Mouse (Mus musculus): ENCODE results near the gene Gm20388. TPM values are rescaled to one million over a fixed set of nuclear protein-coding genes. Genes with fewer than 3 reads are reported as not detected.
A peak's percentile ranks its signal among the peaks of the same experiment; 100 is the strongest.
"Not testable (repeated sequence)": the region's sequence is repeated elsewhere in the genome, so short reads cannot be mapped to it uniquely, and the experiment has no call there.

Gm20388 gene
- polyA plus RNA-seq, 1 experiment from 2014 or later: 5.5 TPM

- not testable (repeated sequence) for H3K9me3 ChIP-seq; H3K4me3 ChIP-seq; H3K27me3 ChIP-seq; H3K9ac ChIP-seq; ATAC-seq (ENCODE audit: borderline replicate concordance, extremely low read depth, low FRiP score, low TSS enrichment); H3K4me2 ChIP-seq; H3K36me3 ChIP-seq
- 70% methylated on average over 3 of the region's 3 CpGs for WGBS
- H3K27ac ChIP-seq: peak overlapping the region; percentile 66
- peaks cover 28% of the 10 kb centered on the region for H3K4me1 ChIP-seq
Observed at GRCm38 (mm10) chr8:120334261-120334660, 423.6 kb downstream of the Gm20388 start.

DNA sequence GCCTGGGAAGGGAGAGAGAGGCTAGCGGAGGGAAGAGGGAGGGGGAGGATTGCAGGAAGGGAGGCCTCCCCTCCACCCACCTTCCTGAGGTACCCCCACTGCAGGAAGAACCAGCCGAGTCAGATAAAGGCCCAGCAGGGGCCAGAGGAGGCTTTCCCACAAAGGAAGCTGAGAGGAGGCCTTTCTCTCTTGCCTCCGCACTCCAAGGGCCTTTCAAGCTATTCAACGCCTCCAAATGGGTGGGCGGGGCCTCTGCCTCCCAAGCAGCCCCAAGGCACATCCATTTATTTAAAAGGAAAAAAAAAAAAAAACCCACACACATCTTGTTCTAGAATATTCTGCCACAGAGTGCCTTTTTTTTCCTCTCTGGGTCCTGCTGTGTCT is 424.2 kb downstream of the Gm20388 start:
- Histone ChIP-seq H3K4me3 (no peak overlapping the region), H3K36me3 (no peaks in the 10 kb centered on the region), H3K27me3 (no peaks in the 10 kb centered on the region), H3K9me3 (no peaks in the 10 kb centered on the region), H3K4me2 (peak overlapping the region; percentile 37; the same call in 1 of the 2 replicates), H3K27ac (peak overlapping the region; percentile 66), H3K4me1 (peaks cover 33% of the 10 kb centered on the region), H3K9ac (no peak overlapping the region)
- ATAC-seq (ENCODE audit: borderline replicate concordance, extremely low read depth, low FRiP score, low TSS enrichment): 0 out of 2 replicates have a peak, but pooled peaks have one; percentile 14
- WGBS: 21% methylated on average over 5 of the region's 5 CpGs

- Histone ChIP-seq H3K4me2 (peak overlapping the region; percentile 37), H3K27ac (peak overlapping the region; percentile 32), H3K4me1 (peaks cover 38% of the 10 kb centered on the region), H3K27me3 (no peaks in the 10 kb centered on the region), H3K9me3 (no peaks in the 10 kb centered on the region), H3K36me3 (no peaks in the 10 kb centered on the region), H3K9ac (no peak overlapping the region), H3K4me3 (no peak overlapping the region)
- 20% methylated on average over 17 of the region's 17 CpGs for WGBS
- no peak for ATAC-seq (ENCODE audit: borderline replicate concordance, extremely low read depth, low FRiP score, low TSS enrichment)
Observed at GRCm38 (mm10) chr8:120335262-120336086, 424.8 kb downstream of the Gm20388 start.

GRCm38 (mm10) chr8:120336087-120336380 is 425.4 kb downstream of the Gm20388 start:
- Histone ChIP-seq H3K4me3 (no peak overlapping the region), H3K4me1 (peaks cover 36% of the 10 kb centered on the region), H3K4me2 (peak overlapping the region; percentile 37; the same call in 1 of the 2 replicates), H3K27ac (no peak overlapping the region), H3K27me3 (no peaks in the 10 kb centered on the region), H3K9me3 (no peaks in the 10 kb centered on the region), H3K9ac (no peak overlapping the region), H3K36me3 (no peaks in the 10 kb centered on the region)
- 13% methylated on average over 9 of the region's 9 CpGs for WGBS
- no peak for ATAC-seq (ENCODE audit: borderline replicate concordance, extremely low read depth, low FRiP score, low TSS enrichment)

DNA sequence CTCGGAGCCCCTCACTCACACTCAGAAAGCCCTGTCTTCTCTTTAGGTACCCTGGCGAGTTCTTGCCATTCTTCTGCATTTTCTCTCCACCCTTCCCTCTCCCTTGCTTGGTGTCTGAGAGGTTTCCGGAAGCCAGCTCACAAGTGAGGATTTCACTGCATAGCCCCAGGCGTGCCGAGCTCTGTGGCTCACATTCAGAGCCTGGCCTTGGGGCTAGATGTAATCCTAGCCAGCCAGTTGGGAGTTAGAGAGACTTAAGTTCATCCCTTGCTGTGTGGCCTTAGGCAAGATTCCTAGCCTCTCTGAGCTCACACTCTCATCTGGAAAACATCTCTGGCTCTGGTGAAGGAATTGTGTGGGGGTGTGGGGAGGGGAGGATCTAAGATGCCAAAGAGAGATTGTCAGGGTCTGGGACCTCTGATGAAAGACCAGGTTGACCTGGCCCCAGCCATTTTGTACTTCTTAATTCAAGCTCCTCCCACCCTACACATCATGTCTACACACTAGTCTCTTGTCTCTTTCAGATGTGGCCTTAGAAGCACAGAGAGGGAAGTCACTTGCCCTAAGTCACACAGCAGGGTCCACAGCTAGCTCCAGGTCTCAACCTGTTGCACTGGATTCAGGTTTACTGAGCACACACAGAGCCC is 426.4 kb downstream of the Gm20388 start:
- H3K4me2 ChIP-seq: no peak overlapping the region
- peaks cover 34% of the 10 kb centered on the region for H3K4me1 ChIP-seq
- 46% methylated on average over 5 of the region's 5 CpGs for WGBS
- no peaks in the 10 kb centered on the region for H3K9me3 ChIP-seq
- no peaks in the 10 kb centered on the region for H3K27me3 ChIP-seq
- no peak overlapping the region for H3K27ac ChIP-seq
- H3K36me3 ChIP-seq: no peaks in the 10 kb centered on the region
- H3K4me3 ChIP-seq: no peak overlapping the region
- no peak overlapping the region for H3K9ac ChIP-seq
- no peak for ATAC-seq (ENCODE audit: borderline replicate concordance, extremely low read depth, low FRiP score, low TSS enrichment)

DNA sequence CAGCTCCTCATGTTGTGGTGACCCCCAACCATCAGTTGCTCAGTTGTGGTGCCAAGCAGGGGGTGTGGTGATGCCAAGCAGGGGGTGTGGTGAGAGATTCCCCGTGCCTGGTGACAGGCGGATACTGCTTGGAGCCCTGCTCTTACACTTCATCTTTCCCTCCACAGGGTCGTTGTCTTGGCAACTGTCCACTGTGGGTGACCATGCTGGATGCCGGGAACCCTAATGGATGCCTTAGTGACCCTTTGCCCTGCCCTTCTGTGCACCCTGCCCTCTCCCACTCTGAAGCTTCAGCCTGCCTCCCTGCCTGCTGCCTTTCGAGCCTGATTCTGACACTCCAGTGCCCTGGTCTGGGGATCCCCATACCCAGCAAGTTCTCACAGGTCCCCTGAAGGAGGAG is 427.0 kb downstream of the Gm20388 start:
- peaks cover 34% of the 10 kb centered on the region for H3K4me1 ChIP-seq
- H3K9ac ChIP-seq: no peak overlapping the region
- no peaks in the 10 kb centered on the region for H3K9me3 ChIP-seq
- no peak for ATAC-seq (ENCODE audit: borderline replicate concordance, extremely low read depth, low FRiP score, low TSS enrichment)
- no peaks in the 10 kb centered on the region for H3K36me3 ChIP-seq
- no peaks in the 10 kb centered on the region for H3K27me3 ChIP-seq
- H3K4me3 ChIP-seq: no peak overlapping the region
- no peak overlapping the region for H3K27ac ChIP-seq
- H3K4me2 ChIP-seq: no peak overlapping the region
- 45% methylated on average over 5 of the region's 5 CpGs for WGBS

- WGBS: 80% methylated on average over 7 of the region's 7 CpGs
- Histone ChIP-seq H3K36me3 (no peaks in the 10 kb centered on the region), H3K27me3 (no peaks in the 10 kb centered on the region), H3K4me3 (no peak overlapping the region), H3K4me2 (no peak overlapping the region), H3K9ac (no peak overlapping the region), H3K9me3 (no peaks in the 10 kb centered on the region), H3K27ac (no peak overlapping the region), H3K4me1 (peaks cover 34% of the 10 kb centered on the region)
- ATAC-seq (ENCODE audit: borderline replicate concordance, extremely low read depth, low FRiP score, low TSS enrichment): no peak
Observed at GRCm38 (mm10) chr8:120338678-120339077, 428.0 kb downstream of the Gm20388 start.

DNA sequence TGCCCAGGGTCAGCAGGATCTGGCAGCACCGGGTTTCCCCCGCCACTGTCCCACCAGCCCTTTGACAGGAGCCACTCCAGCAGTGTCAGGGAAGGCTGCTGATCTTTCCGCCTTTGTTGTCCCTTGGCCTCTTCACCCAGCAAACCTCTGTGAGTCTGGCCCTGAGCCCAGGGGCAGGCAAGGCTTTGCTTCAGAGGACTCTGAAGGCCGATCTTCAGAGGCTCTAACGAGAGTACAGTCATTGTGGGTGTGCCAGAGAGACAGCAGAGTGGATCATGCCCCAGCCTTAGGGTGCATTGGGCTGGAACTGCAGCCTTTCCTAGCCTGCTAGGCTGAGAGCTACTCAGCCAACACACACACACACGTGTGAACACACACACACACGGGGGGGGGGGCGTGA is 429.1 kb downstream of the Gm20388 start:
- no peak for ATAC-seq (ENCODE audit: borderline replicate concordance, extremely low read depth, low FRiP score, low TSS enrichment)
- no peak overlapping the region for H3K27ac ChIP-seq
- peaks cover 35% of the 10 kb centered on the region for H3K4me1 ChIP-seq
- no peak overlapping the region for H3K9ac ChIP-seq
- no peaks in the 10 kb centered on the region for H3K27me3 ChIP-seq
- no peaks in the 10 kb centered on the region for H3K9me3 ChIP-seq
- no peak overlapping the region for H3K4me2 ChIP-seq
- H3K36me3 ChIP-seq: no peaks in the 10 kb centered on the region
- no peak overlapping the region for H3K4me3 ChIP-seq
- WGBS: 40% methylated on average over 7 of the region's 8 CpGs

DNA sequence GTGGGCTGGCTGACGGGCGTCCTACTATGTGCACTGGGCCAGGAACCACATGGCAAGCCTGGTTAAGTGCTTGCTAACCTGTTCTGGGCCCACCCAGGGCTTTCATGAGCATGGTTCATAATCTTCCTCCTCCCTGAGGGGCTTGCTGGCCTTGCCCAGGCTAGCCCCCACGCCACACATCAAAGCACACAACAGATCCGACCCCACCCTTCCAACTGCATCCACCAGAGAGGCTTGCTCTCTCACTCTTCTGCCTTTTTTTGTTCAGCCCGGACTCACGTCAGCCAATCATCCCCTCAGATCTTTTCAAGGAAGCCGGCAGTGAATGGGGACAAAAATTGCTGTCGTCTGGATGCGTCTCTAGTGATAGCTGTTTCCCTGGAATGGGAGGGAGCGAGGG is 430.5 kb downstream of the Gm20388 start:
- Histone ChIP-seq H3K4me2 (no peak overlapping the region), H3K27ac (no peak overlapping the region), H3K4me1 (peaks cover 24% of the 10 kb centered on the region), H3K4me3 (no peak overlapping the region), H3K9me3 (no peaks in the 10 kb centered on the region), H3K9ac (no peak overlapping the region), H3K36me3 (no peaks in the 10 kb centered on the region), H3K27me3 (no peaks in the 10 kb centered on the region)
- ATAC-seq (ENCODE audit: borderline replicate concordance, extremely low read depth, low FRiP score, low TSS enrichment): no peak
- 79% methylated on average over 10 of the region's 10 CpGs for whole genome bisulfite sequencing

GRCm38 (mm10) chr8:120342847-120343548 is 432.4 kb downstream of the Gm20388 start:
- 63% methylated on average over 7 of the region's 7 CpGs for WGBS
- Histone ChIP-seq H3K9me3 (no peaks in the 10 kb centered on the region), H3K27ac (no peak overlapping the region), H3K27me3 (no peaks in the 10 kb centered on the region), H3K9ac (no peak overlapping the region), H3K4me1 (peaks cover 22% of the 10 kb centered on the region), H3K4me3 (no peak overlapping the region), H3K4me2 (no peak overlapping the region), H3K36me3 (no peaks in the 10 kb centered on the region)
- no peak for ATAC-seq (ENCODE audit: borderline replicate concordance, extremely low read depth, low FRiP score, low TSS enrichment)

DNA sequence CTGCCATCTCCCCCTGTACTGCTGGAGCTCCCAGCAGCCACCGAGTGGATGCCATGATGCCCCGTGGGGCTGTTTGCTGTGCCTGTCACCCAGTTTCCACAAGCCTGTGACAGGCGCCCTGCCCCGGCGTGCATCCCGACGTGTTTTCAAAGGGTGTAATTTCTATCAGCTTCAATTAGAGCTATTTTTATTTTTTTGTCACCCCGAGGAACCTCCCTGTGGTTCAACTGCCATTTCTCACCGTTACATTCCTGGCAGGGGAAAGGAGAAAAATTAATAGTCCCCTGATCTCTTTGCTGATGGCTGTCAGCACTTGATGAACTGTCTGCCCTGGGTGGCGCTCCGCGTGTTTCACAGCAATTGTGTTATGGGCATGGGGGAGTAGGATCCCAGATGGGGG is 432.9 kb downstream of the Gm20388 start:
- Histone ChIP-seq H3K36me3 (no peaks in the 10 kb centered on the region), H3K4me1 (peaks cover 22% of the 10 kb centered on the region), H3K9ac (no peak overlapping the region), H3K27me3 (no peaks in the 10 kb centered on the region), H3K4me3 (no peak overlapping the region), H3K9me3 (no peaks in the 10 kb centered on the region), H3K27ac (no peak overlapping the region), H3K4me2 (no peak overlapping the region)
- WGBS: 76% methylated on average over 12 of the region's 12 CpGs
- no peak for ATAC-seq (ENCODE audit: borderline replicate concordance, extremely low read depth, low FRiP score, low TSS enrichment)

DNA sequence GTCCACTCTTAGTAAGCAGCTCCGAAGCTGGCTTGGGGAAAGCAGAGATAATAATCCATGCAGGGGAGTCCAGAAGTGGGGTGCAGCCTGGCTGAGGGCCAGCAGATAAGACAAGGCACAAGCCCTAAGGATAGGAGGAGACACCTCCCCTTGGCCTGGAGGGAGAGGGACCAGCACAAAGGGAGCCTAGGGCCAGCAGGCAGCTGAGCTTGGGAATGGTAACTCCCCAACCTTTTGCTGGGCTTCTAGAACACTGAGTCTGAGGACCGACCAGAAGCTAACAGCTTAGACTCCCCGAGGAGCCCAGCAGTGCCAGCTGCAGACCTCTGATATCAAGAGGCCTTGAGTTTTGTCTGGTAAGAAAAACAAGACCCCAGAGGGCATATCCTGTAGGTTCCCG is 433.5 kb downstream of the Gm20388 start:
- Histone ChIP-seq H3K27me3 (no peaks in the 10 kb centered on the region), H3K9me3 (no peaks in the 10 kb centered on the region), H3K9ac (no peak overlapping the region), H3K27ac (no peak overlapping the region), H3K4me3 (no peak overlapping the region), H3K4me2 (no peak overlapping the region), H3K36me3 (no peaks in the 10 kb centered on the region), H3K4me1 (peaks cover 22% of the 10 kb centered on the region)
- no peak for ATAC-seq (ENCODE audit: borderline replicate concordance, extremely low read depth, low FRiP score, low TSS enrichment)
- WGBS: 26% methylated on average over 4 of the region's 4 CpGs

Measured in lung, embryonic 15.5 days (tissue).